Mouse (Mus musculus) inflammation-experienced regulatory T-cells (primary cell): Measurements from ENCODE around the gene Stambp. TPM values are rescaled to one million over a fixed set of nuclear protein-coding genes. Genes with fewer than 3 reads are reported as not detected.

Experiments used
- polyA plus RNA-seq, 2 experiments: library from polyadenylated mRNA; unstranded; fragments of 100-300 nt; shearing (Covaris generic); gene quantifications; one replicate each; pipeline ENCODE4 v1.2.1; 2017

The Stambp gene
- polyA plus RNA-seq: 10 to 100 TPM; 39.4 to 41.3 TPM

GRCm38 (mm10) chr6:83572671-83573070 is at the start of gene Stambp:
Stambp (minus strand) TSS chr6:83572729.

GRCm38 (mm10) chr6:83536028-83536794 is 36.3 kb downstream of the Stambp start, which contains the start of gene Actg2:
Actg2 (minus strand) TSS chr6:83536265.

DNA sequence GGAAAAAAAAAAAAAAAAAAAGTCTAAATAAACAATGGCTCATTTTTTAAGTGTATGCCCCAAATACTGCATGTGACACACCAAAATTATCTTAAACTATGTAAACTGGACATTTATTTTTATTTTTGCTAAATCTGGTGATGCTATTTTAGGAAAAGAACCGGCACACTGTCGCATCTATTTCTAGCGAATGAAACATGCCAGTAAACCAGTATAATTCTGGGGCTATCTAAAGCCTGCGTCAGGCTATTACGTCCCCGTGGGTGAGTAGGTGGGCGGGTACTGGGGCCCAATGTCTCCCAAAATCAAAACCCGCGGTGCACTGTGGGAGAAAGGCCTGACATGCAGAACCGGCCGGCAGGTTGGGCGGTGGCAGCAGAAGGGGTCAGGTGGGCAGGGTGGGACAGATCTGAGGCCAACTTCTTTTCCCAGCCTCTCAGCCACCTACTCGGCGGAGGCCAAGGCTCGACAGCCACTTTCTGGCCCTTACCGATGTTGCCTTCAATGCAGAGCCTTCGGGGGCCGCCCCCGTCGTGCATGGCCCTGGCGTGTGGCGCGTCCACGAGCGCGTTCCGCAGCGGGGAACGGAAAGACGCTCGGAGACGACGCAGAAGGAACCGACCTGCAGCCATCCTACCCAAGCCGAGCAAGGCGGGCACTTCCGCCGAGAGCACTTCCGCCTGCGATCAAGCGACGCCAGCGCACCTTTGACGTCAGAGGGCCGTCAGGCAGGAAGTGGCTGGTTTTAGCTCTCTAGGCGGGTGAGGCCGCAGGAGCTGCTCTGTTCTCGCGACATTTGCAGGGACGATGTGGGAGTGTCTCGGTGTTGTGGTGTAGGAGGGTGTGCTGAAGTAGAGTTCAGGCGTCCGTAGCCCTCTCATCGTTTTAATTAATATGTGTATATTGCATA is 66.0 kb downstream of the Stambp start, which contains the start of gene Dguok:
Dguok (minus strand) TSS at position 712 of the 910 bp plus-strand sequence.

Other genes starting within 250 kb of the Stambp start
- 10 to 100 TPM; 69.7 to 82.9 TPM for gene Mthfd2, start 246.8 kb downstream of the Stambp start, polyA plus RNA-seq
- 100 to 1,000 TPM; 157 to 178 TPM for gene Mob1a, start 246.7 kb downstream of the Stambp start, polyA plus RNA-seq
- 10 to 100 TPM; 82.3 to 99.4 TPM for gene Bola3, start 223.6 kb downstream of the Stambp start, polyA plus RNA-seq
- gene Tet3, start 113.6 kb downstream of the Stambp start, polyA plus RNA-seq: 10 to 100 TPM; 43.5 to 43.7 TPM
- 100 to 1,000 TPM; 123 to 137 TPM for gene Dguok, start 65.8 kb downstream of the Stambp start, polyA plus RNA-seq
- gene Actg2, start 36.5 kb downstream of the Stambp start, polyA plus RNA-seq: 10 to 100 TPM in 1 of 2 experiments, 1 to 10 TPM in 1; 3.6 to 26.5 TPM
- gene Clec4f, start 83.5 kb upstream of the Stambp start, polyA plus RNA-seq: under 1 TPM in 1 of 2 experiments, not detected in 1; 0.29 TPM
- gene Cd207, start 105.1 kb upstream of the Stambp start, polyA plus RNA-seq: not detected
- 1 to 10 TPM in 1 of 2 experiments, under 1 TPM in 1; 0.23 to 2.1 TPM for gene Vax2, start 138.5 kb upstream of the Stambp start, polyA plus RNA-seq
- under 1 TPM in 1 of 2 experiments, not detected in 1; 0.13 TPM for gene Atp6v1b1, start 170.3 kb upstream of the Stambp start, polyA plus RNA-seq
- under 1 TPM in 1 of 2 experiments, not detected in 1; 0.19 TPM for gene Ankrd53, start 189.9 kb upstream of the Stambp start, polyA plus RNA-seq
- gene Tex261, start 203.1 kb upstream of the Stambp start, polyA plus RNA-seq: 10 to 100 TPM; 94.0 to 96.8 TPM
- gene Nagk, start 222.3 kb upstream of the Stambp start, polyA plus RNA-seq: 10 to 100 TPM; 28.6 to 34.7 TPM